Mouse (Mus musculus): ENCODE measurements at regions not wholly inside any gene's neighbourhood (a gene's known extent, or its start where the extent isn't known, plus 50 kb on each side); places are given as distances from the start of the nearest gene placed in this dataset.

DNA sequence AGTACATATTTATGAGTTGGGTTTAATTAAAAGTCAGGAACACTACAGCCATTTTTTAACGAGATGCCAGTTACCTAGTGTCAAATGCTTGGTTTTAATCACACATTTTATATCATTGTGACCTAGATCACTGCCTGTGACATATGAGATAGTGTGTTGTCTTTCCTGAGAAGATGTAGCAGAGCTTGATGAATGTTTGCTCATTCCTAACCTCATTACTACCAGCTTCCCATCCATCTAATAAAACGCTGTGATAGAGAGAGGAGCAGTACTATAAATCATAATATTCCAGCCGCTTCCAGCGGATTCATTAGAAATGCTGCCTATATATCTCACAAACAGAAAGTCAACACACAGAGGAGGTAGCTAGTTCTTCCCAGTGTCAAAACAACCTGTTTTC lies 163.6 kb downstream of the Aldoart1 start:
- no peak for DNase-seq

DNA sequence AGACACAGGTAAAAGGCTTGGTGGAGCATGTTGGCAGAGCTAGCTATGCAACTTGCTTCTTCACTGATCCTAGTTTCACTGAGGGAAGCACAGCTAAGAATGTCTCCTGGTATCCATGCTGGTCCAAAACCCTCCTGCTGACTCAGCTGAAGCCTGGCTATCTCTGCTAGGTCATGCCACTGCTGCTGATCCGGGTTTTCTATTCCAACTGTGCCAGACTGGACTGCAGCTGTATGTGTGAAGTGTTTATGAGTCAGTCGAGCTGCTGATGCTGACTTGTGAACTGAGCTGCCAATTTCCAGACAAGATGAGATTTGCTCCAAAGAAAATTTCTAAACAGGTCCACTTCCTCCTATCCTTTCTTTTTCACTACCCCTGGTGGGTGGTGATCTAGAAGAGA lies 178.4 kb downstream of the Aldoart1 start:
- DNase-seq, result no peak

DNA sequence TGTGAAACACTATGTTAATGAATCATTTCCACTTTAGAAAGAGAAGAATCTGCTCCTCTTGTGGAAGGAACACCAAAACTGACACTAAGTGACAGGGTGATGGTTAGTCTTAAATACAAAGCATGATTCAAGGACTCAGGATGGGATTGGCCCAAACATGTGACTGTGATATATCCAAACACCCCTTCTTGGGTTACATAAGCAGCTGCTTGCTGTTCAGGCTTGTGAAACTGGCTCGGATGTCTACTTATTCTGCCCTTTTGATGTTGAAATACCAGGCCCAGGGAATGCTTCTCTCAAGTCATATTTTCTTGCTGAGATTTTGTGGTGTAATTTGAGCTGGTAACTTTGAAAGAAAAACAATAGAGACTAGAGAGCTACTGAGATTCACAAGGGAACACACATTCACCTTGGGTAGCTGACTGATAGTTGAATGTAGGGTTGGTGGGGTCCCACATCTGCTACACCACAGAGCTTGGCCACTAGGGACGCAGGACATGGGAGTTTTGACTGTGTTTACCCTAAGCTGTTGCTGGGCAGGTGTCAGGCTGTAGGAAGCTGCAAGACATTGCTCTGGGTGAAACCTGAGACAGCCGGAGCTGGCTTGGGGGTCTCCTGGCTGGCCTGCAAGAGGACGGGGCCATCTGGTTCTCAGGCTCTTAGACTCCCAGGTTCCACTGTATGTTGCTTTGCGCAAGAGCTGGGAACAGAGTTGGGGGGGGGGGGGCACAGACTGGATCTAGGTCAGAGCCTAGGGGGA lies 180.6 kb downstream of the Aldoart1 start:
- no peak for DNase-seq

DNA sequence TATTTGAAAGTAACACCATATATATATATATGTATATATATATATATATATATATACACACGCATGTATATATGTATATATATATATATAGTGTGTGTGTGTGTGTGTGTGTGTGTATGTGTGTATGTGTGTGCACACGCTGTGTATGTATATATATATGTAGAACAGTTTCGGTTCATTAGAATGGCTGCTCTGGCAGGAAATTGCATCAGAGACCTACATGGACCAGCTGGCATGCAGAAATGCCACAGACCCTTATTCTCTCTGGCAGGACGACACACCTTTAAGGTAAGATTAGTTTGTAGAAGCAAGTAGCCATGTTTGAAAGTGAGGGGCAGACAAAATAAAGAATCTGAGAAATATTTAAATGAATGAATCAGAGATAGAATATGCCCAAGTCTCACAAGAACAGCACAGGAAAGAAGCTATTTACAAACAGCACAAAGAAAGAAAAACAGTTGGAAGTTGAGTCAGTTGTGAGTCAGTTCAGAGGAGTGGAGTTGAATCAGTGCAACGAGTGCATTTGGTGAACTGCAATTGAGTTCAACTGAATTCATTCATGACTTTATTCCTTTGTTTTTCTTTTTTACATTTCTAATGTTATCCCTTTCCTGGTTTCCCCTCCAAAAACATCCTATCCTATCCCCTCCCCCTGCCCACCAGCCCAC lies 182.5 kb downstream of the Aldoart1 start:
- DNase-seq, result no peak

DNA sequence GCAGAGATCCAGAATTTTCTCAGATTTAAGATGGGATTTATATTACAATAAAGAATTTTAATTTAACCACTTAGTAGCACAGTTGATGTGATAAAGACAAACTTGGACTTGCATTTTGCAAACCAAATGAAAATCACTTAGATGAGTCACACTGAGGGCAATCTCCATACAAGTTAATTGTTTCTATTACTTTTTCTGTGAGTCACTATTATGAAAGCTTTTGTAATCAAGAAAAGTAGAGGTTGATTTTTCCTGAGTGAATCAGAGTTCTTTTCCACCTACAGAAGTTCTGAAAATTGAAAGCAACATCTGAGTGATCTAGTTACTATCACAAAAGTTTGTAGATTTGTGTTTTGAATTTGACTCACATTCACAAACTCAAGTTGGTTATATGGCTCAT lies 188.1 kb downstream of the Aldoart1 start:
- no peak for DNase-seq

DNA sequence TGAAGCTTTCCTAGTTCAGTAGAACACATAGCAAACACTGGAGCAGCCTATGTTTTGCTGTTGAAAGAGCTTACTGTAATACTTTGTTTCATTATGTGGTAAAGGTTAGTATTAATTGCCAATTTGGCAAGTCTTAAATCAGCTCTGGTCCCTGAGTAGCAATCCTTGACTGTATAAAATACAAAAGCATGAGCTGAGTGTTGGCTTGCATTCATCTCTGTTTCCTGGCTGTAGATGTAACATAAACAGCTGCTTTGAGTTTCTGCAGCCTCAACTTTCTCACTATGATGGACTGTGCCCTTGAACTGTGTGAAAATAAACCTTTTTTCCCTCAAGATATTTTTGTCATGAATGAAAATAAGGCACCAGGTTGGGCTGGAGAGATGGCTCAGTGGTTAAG lies 190.0 kb downstream of the Aldoart1 start:
- no peak for DNase-seq

DNA sequence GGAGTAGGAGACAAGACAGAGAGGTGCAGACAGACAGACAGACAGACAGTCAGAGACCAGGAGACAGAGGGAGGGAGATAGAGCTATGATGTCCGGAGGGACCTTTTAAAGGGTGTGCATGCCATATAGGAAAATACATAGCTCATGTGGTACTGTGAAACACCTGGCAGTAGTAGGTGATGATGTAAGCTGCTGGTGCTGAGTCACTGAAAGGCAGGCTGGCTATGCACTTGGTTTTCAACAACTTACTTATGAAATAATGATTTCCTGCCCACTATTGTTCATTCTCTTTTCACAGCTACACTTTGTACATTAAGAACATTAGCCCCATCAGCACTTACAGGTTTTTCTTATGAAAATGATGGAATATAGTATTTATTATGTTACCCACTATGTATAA lies 196.2 kb downstream of the Aldoart1 start:
- no peak for DNase-seq

DNA sequence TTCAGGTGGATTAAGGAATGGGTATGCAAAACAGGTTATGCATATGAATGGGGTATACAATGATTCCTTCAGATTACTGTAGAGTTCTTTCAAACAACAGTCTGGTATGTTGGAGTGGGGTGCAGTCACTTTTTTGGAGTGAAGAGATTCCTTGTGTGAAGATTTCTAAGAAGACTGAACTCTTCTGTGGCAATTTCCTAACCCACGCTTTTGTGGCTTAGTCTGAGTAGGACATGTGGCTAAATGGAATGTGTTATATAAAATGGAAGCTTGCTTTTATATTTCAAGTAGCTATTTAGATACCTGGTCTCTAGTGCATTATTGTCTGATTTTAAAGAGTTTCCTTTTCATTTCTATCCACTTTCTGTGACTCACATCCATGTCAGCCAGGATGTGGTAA lies 205.3 kb downstream of the Aldoart1 start:
- no peak for DNase-seq

DNA sequence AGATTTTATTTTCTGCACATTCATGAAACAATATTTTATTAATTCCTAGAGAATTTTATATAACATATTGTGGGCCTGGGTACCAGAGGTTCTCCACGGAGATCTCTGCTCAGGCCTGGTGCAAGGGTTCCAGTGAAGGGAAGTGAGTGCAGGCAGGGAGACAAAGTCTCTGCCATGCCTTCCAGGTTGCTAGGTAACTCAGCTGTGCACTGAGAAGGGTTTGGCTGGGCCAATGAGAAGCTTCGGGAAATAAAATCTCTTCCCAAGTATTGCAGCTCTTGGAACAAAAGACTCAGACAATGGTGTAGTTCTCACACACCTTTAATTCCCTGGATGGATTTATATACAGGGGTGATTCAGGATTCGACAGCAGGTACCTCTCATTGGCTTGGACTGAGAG lies 223.0 kb downstream of the Aldoart1 start:
- no peak for DNase-seq

DNA sequence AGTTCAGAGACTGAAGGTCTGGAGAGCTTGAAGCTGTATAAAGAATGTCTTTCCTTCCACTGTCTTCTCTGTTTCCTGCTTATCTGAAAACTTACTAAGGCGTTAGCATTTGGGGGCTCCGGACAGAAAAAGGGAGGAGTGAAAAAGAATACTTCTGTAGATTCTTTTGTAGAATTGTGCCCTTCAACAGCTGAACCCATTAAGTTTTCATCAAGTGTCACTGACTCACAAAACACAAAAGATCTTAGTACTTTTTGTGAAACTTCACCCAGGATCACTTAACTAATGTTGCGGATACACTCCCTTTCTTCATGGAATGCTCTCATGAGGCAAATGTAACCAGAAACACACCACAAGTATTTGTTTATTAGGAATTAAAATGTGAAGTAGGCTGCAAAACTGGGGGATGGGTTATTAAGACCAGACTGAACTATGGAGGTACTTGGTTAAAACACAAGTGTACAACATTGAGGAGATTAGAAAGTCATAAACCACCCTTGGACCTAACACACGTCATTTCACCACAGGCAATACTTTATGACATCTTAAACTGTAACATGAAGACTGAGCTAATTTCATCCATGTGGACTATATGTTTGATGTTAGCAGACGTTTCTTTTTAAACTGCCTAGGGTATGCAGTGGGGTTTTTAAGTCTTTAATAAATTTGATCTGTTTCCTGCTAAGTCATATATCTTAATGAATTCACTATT lies 225.1 kb downstream of the Aldoart1 start:
- no peak for DNase-seq

DNA sequence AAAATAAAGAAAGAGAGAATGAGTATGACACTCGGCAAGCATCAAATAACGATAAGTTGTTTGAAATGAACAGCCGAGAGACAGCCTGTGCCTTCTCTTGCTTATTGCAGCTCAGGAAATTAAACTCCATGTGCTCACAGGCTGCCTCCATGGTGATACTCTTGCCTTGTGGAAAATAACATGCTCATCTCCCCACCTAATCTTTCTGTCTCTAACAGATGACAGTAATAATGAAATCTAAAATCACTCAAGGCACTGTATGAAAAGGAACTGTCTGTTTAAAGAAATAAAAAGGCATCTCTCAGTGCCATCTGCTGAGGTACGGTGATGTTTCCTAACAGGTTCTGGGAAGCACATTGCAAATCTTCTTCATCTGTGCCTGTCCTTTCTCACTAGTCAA lies 247.3 kb downstream of the Aldoart1 start:
- no peak for DNase-seq

DNA sequence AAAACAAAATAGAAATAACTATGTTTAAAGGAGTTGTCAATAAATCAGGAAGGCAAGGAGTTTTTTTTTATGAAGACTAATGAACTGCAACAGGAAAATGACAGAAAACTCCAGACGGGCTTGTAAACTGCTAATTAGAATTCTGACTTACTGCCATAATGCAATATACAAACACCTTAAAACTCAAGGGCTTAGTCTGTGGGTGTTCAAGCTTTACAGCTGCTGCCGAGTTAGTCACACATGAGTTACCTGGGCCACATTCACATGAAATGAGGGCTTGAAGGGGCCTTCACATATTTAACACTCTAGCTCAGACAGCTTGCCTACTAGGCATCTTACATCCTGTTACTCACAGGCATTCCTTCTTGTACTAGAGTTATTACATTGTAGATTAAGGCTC lies 256.9 kb downstream of the Aldoart1 start:
- DNase-seq, result no peak

DNA sequence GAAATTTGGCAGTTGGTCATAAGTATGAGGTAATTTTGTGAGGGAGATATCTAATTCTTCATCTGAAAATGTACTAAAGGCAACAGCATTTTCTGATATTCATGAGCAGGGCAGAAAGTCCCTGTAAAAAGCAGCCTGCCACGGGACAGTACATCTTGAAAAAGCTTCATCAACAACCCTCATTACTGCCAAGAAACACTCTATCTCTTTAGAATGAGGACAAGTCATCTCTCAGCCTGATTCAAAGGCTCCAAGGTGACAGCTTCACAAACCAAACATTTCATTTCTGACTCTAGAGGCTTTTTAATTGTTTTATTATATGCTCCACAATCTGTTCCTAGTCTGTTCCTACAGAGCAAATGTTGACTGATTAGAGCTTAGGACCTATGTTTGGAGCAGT lies 260.3 kb downstream of the Aldoart1 start:
- no peak for DNase-seq

DNA sequence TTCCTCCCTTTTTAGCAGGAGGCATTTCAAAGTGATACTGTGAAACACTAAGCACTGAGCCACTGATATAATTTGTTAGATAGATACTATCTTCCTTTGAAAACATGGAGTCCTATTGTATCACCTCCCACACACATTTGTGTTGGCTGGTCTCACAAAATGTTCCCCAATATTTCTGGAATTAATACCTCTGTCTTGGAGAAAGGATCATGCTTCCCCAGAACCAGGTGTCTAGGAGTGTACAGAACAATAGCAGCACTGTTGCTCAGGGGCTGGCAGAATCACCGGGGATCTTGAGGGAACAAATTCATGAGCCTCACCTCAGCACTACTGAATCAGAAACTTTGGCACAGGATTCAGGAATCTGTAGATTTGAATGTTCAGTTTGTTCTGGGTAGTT lies 277.5 kb downstream of the Aldoart1 start:
- DNase-seq, result no peak

DNA sequence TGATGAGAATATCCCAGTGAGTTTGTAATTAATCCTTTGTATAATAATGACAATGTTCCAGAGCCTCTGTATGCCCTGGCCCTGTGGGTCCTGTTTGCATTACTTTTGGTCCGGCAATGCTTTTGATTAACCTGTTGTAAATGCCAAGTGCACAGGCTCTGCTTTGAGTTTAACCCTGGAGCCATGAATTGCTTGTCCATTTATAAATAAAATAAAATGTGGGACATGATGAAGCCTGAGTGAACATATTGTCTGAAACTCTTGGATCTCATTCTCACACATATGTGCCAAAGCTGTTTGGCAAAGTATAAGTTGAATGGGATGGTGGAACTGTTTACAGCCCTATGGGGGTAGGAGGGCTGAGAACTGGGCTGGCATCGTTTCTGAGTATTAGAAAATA lies 280.5 kb downstream of the Aldoart1 start:
- no peak for DNase-seq

DNA sequence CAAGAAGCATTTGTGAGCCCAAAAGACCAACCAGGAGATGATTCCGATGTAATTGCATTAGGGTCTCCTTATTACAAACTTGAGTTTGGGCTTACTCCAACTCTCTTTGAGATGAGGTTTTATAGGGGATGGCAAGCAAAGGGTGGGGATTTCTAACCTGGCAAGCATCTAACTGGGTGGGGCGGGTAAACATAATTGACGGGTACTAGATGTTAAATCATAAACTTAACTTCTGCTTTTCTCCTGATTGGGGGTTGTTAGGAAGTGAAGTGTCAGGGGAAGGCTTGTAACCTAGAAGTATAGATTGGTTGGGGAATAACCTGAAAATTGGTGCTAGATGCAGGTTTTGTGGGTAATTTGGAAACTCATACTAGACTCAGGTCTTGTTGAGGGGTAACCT lies 287.2 kb downstream of the Aldoart1 start:
- no peak for DNase-seq

DNA sequence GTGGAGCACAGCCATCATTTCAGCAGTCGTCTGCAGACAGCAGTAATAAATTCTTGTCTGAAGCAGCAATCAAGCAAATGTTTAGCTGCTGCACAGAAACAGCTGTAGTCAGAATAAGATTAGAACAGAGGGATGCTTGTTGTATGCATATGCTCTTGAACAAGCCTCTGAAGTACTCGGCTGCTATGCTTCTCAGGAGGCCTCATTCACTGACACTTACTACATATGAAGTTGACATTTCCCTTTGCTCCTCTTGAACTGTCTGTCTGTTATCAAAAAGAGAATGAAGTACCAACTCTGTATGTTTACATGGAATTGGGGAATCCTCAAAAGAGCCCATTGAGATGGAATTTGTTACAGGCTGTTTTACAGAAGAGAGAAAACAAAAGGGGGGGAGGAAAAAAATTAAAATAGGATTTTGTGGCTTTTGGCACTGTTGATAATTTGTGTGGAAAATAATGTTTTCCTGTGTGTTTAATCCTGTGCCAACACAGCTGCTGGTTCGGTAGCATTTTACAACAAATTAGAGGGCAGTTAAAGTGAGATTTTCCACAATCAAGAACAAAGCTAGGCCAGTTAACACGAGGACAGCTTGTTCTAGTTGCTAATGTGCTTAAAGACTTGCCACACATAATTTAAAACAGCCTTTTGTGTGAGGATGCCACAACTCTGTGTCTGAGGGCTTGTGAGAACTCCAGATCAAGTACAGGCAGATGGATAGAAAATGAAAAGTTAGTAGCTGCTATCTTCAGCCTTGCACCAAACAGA lies 289.3 kb downstream of the Aldoart1 start:
- no peak for DNase-seq

DNA sequence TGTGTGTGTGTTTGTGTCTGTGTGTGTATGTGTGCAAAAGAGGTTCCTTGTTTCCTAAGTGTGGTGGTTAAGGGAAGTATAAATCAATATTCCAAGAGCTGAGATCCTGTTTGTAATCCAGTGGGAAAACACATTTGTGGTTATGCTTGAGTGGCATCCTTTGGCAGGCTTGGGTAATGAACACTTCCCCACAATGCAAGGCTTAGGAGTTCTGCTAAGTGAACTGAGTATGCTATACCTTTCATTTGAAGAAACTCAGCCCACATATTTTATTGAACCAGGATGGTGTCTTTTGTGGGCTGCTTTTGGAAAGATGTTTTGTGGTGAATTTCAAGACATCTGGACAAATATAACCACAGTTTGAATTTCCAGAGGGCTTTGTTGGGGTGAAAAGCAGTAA lies 298.2 kb downstream of the Aldoart1 start:
- no peak for DNase-seq

DNA sequence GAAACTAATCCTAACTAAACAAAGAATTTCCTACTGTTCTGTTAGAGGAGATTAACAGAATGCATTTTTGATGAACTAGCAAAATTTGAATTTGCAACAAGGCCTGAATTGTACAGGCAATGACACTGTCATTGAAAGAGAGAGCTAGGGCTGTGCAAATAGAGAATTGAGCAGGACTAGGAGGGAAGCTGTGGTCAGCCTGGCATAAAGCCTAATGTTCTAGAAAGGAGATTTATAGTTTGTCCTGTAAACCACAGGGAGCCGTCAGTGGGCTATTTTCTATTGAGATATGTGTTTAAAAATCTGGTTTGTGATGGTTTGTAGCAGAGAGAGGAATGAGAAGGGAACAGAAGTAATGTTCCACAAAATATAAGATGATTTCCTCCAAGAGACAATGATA lies 317.9 kb downstream of the Aldoart1 start:
- no peak for DNase-seq

DNA sequence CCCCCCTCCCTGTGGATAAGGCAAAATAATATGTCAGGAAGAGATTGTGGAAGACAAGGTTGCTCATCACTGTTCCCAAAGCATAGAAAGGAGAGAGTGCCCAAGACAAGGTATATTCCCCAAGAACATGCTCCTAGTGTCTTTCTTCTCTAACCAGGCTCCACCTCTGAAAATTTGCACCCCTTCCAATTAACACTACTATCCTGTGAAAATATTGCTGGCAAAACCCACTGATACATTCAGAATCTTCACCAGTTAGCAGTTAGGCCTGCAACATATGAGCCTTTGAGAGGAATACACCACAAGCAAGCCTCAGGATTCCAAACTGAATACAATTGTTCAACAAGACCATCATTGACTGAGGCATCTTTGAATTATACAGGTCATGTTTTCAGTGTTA lies 323.9 kb upstream of the Tle1 start:
- no peak for DNase-seq

DNA sequence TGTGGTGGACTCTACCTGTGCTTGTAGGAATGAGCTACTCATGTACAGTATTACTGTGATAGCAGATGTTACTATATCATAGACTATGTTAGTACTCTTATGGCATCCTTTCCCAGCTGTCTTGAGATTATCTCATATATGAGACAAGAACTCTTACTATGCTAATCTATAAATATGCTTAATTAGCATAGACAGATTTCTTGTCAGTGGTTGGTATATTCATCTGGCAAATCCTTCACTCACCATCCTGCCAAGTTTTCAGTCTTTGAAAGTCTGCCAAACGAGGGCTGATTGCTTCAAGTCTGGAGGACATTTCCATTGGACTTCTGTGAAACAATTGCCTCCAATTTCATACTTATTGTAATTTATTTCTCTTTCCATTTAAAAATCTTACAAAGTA lies 323.4 kb upstream of the Tle1 start:
- DNase-seq, result no peak

DNA sequence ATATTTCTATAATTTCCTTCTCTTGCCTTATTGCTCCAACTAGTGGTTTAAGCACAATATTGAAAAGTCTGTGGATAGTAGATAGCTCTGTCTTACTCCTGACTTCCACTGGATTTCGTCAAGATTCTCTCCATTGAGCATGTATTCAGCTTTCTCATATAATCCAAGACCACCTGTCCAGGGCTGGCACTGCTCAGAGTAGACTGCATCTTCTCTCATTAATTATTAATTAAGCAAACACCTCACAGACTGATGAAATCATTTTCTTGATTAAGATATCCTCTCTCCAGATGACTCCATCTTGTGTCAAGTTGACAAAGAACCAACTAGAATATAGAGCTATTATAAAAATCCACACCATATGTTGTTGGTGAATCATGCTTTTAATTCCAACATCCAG lies 310.5 kb upstream of the Tle1 start:
- DNase-seq, result no peak

DNA sequence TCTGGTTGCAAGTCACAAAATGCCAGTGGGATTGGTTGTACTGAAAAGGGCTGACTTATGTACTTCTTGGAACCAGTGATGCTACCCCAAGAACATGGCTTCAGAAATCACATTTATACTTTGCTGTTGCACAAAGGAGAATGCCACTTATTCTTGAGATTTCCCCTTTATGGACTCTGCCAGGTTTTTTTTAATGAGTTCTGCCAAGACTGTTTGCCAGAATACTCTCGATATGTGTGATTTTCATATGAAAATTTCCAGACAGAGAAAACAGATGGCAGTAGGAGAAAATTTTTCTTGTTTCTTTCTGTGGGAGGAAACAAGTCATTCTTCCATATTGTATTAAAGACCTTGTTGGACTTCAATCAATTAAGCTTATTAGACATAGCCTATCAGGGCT lies 281.0 kb upstream of the Tle1 start:
- DNase-seq, result no peak
